In the genomic region with DNA sequence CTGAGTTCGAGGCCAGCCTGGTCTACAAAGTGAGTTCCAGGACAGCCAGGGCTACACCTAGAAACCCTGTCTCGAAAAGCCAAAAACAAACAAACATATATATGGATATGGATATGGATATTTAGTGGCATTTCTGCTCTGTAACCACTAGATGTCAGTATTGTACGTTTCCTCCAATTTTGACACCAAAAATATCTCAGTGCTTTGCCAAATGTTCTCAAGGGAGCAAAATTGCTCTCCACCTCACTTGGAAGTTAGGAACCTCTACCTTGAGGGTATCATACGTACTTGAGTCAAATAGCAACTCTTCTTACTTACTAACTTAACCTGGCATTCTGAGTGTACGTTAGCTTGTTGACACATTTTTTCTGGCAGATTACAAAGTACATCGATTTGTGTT, we compare ENCODE assay signal across 11 mouse cellular contexts. TPM values are rescaled to one million over a fixed set of nuclear protein-coding genes. Genes with fewer than 3 reads are reported as not detected.
DNase-seq lines count a peak whose midpoint lies in the region; ATAC-seq and TF ChIP-seq lines count a peak whose summit lies in the region.
"Had no signal": no experiment of that assay in that cellular context is flagged by ENCODE, and none has a peak within 500 bp of the region (broad histone marks: within the 10 kb centered on the region; RNA-seq: fewer than 3 reads in every experiment).

No protein-coding gene starts in this region.

- DNase-seq in hindbrain, embryonic 11.5 days (ENCODE audit: low spot score), result peak; percentile 21
- peak; percentile 28 for DNase-seq in thymus, postnatal 0 days (ENCODE audit: low spot score)
- DNase-seq in thymus, adult 2 months, result no peak
- peak; percentile 43 for DNase-seq in embryo, embryonic 10.5 days (ENCODE audit: low spot score)
- DNase-seq in stomach, postnatal 0 days (ENCODE audit: low spot score), result no peak
- DNase-seq in ovary, postnatal 36 days (ENCODE audit: low spot score), result no peak
- DNase-seq: kidney, postnatal 4 days had no signal

- H3K27ac ChIP-seq in hindbrain, embryonic 11.5 days (ENCODE audit: low read depth, low read length), result no peak overlapping the region
- no peak overlapping the region for H3K27ac ChIP-seq in hindbrain, embryonic 12.5 days
- no peak overlapping the region for H3K27ac ChIP-seq in thymus, adult 2 months (ENCODE audit: control insufficient read depth, insufficient read depth, low read length)
- H3K27ac ChIP-seq in stomach, postnatal 0 days (replicated peaks), result no peak overlapping the region
- H3K27ac ChIP-seq: limb, embryonic 15.5 days had no signal

- H3K36me3 ChIP-seq in hindbrain, embryonic 11.5 days (ENCODE audit: control insufficient read depth, insufficient read depth, low read length), result no peaks in the 10 kb centered on the region
- no peaks in the 10 kb centered on the region for H3K36me3 ChIP-seq in hindbrain, embryonic 12.5 days
- H3K36me3 ChIP-seq in thymus, adult 2 months (ENCODE audit: control insufficient read depth, insufficient read depth, low read length), result no peaks in the 10 kb centered on the region
- no peaks in the 10 kb centered on the region for H3K36me3 ChIP-seq in stomach, postnatal 0 days (ENCODE audit: control insufficient read depth, insufficient read depth, low read length)
- H3K36me3 ChIP-seq: limb, embryonic 15.5 days had no signal

- 55% methylated on average over 6 of the region's 6 CpGs for WGBS in hindbrain, embryonic 11.5 days
- WGBS in hindbrain, embryonic 12.5 days, result 54% methylated on average over 6 of the region's 6 CpGs
- 42% methylated on average over 6 of the region's 6 CpGs for WGBS in thymus, adult 2 months
- 50% methylated on average over 6 of the region's 6 CpGs for WGBS in stomach, postnatal 0 days

- no peak for ATAC-seq in hindbrain, embryonic 11.5 days (ENCODE audit: low FRiP score)
- no peak for ATAC-seq in hindbrain, embryonic 12.5 days (ENCODE audit: low FRiP score)
- no peak for ATAC-seq in stomach, postnatal 0 days (ENCODE audit: low FRiP score, low TSS enrichment)
- ATAC-seq in megakaryocyte, adult 5-6 weeks (ENCODE audit: poor library complexity, severe bottlenecking), result no peak

- TF ChIP-seq CTCF in thymus, adult 2 months (IDR thresholded peaks at IDR 0.05; ENCODE audit: borderline replicate concordance, control insufficient read depth, extremely low read depth, insufficient read depth, low read length, poor library complexity), result no peak
- peak; percentile 73 for TF ChIP-seq CTCF in stomach, postnatal 0 days (IDR thresholded peaks at IDR 0.05; ENCODE audit: low read depth)

- H3K4me3 ChIP-seq in hindbrain, embryonic 11.5 days (ENCODE audit: low read depth, low read length), result no peak overlapping the region
- no peak overlapping the region for H3K4me3 ChIP-seq in hindbrain, embryonic 12.5 days
- no peak overlapping the region for H3K4me3 ChIP-seq in thymus, adult 2 months (ENCODE audit: control insufficient read depth, insufficient read depth, low read length)
- H3K4me3 ChIP-seq in stomach, postnatal 0 days (ENCODE audit: low read depth, low read length), result no peak overlapping the region
- H3K4me3 ChIP-seq: limb, embryonic 15.5 days had no signal

- no peaks in the 10 kb centered on the region for H3K9me3 ChIP-seq in hindbrain, embryonic 11.5 days (ENCODE audit: control insufficient read depth, low read length)
- no peaks in the 10 kb centered on the region for H3K9me3 ChIP-seq in hindbrain, embryonic 12.5 days (replicated peaks)
- no peaks in the 10 kb centered on the region for H3K9me3 ChIP-seq in stomach, postnatal 0 days (ENCODE audit: control insufficient read depth, low read length)
- H3K9me3 ChIP-seq: limb, embryonic 15.5 days had no signal

- H3K9ac ChIP-seq in hindbrain, embryonic 11.5 days (ENCODE audit: low read depth, low read length), result no peak overlapping the region
- no peak overlapping the region for H3K9ac ChIP-seq in hindbrain, embryonic 12.5 days
- no peak overlapping the region for H3K9ac ChIP-seq in stomach, postnatal 0 days (ENCODE audit: low read length)
- H3K9ac ChIP-seq: limb, embryonic 15.5 days had no signal

- no peaks in the 10 kb centered on the region for H3K4me1 ChIP-seq in hindbrain, embryonic 11.5 days (replicated peaks; ENCODE audit: control insufficient read depth, insufficient read depth, low read length)
- H3K4me1 ChIP-seq in hindbrain, embryonic 12.5 days, result no peaks in the 10 kb centered on the region
- no peaks in the 10 kb centered on the region for H3K4me1 ChIP-seq in thymus, adult 2 months (replicated peaks; ENCODE audit: control insufficient read depth, insufficient read depth, low read length)
- H3K4me1 ChIP-seq in stomach, postnatal 0 days (replicated peaks; ENCODE audit: control insufficient read depth, insufficient read depth), result no peaks in the 10 kb centered on the region
- H3K4me1 ChIP-seq: limb, embryonic 15.5 days had no signal

- TF ChIP-seq POLR2A in thymus, adult 2 months (IDR thresholded peaks at IDR 0.05; ENCODE audit: control insufficient read depth, extremely low read depth, insufficient read depth, low read length, poor library complexity), result no peak

- no peaks in the 10 kb centered on the region for H3K27me3 ChIP-seq in hindbrain, embryonic 11.5 days (ENCODE audit: control insufficient read depth, insufficient read depth, low read length)
- H3K27me3 ChIP-seq in hindbrain, embryonic 12.5 days, result no peaks in the 10 kb centered on the region
- no peaks in the 10 kb centered on the region for H3K27me3 ChIP-seq in thymus, adult 2 months (ENCODE audit: control insufficient read depth, insufficient read depth, low read length)
- no peaks in the 10 kb centered on the region for H3K27me3 ChIP-seq in stomach, postnatal 0 days (ENCODE audit: control insufficient read depth, insufficient read depth, low read length)
- H3K27me3 ChIP-seq: limb, embryonic 15.5 days had no signal

- H3K4me2 ChIP-seq in hindbrain, embryonic 11.5 days (replicated peaks; ENCODE audit: low read depth, low read length), result no peak overlapping the region
- H3K4me2 ChIP-seq in hindbrain, embryonic 12.5 days (replicated peaks), result no peak overlapping the region
- H3K4me2 ChIP-seq in stomach, postnatal 0 days (replicated peaks; ENCODE audit: low read depth), result no peak overlapping the region
- H3K4me2 ChIP-seq: limb, embryonic 15.5 days had no signal

- TF ChIP-seq EP300 in stomach, postnatal 0 days (optimal IDR thresholded peaks at IDR 0.05), result no peak

RNA-seq across cellular contexts. Expression of gene Gm14569, which starts 15.2 kb away (rescaled TPM):
- not detected in 2 replicates for polyA plus RNA-seq in hindbrain, embryonic 11.5 days (2014; fragmentation: Nextera tagmentation; extraction: Ambion mirVana)
- polyA plus RNA-seq in hindbrain, embryonic 12.5 days (2016; fragmentation: Nextera tagmentation; extraction: Ambion mirVana), result not detected in 2 replicates
- polyA plus RNA-seq in thymus, postnatal 0 days (2015; fragmentation: Nextera tagmentation; extraction: Ambion mirVana), result 0.03 TPM in 1 of 2 replicates, not detected in the other
- 0.03 TPM in 2 replicates for polyA plus RNA-seq in thymus, adult 2 months (2012; rRNA removed)
- polyA plus RNA-seq in stomach, postnatal 0 days (2015; fragmentation: Nextera tagmentation; extraction: Ambion mirVana), result not detected in 2 replicates
- not detected in 2 replicates for total RNA-seq in megakaryocyte, adult 5-6 weeks (2015)
- total RNA-seq in megakaryocyte, adult 5-6 weeks (2017), result not detected in 2 replicates
- total RNA-seq: heart, postnatal 10 days had no signal
- polyA plus RNA-seq: limb, embryonic 15.5 days had no signal

Comparison
In these comparisons a context has a peak if more than half of its experiments do, and no peak if none do; other contexts are left out.
1. DNase-seq: peak in hindbrain, embryonic 11.5 days (single experiment), thymus, postnatal 0 days (single experiment) and embryo, embryonic 10.5 days (single experiment); none in thymus, adult 2 months (single experiment), stomach, postnatal 0 days (single experiment) and ovary, postnatal 36 days (single experiment).